Mouse (Mus musculus) MEL (cell line): Measurements from ENCODE around the gene Cntn4. TPM values are rescaled to one million over a fixed set of nuclear protein-coding genes. Genes with fewer than 3 reads are reported as not detected.

Experiments used
- DNase-seq: peaks from one replicate; pipeline ENCODE4 v3.0.0; 2011; ENCODE audit warnings: low read depth, low spot score
- H3K27ac ChIP-seq: 2 replicates; pipeline ENCODE4 v1.5.1; 2012; ENCODE audit warnings: low read depth, mild to moderate bottlenecking, control low read depth, low read length, moderate library complexity; ENCODE audit not compliant: control insufficient read depth
- H3K27me3 ChIP-seq, 2 experiments: fragments of 150-350 bp in 1 of 2; sonication (generic) in 1 of 2; 2 replicates each; pipeline ENCODE4 v1.6.1; 2012; ENCODE audit warnings: low read length in 2 of 2, mild to moderate bottlenecking in 2 of 2, improper control_type of control experiment in 1 of 2, moderate library complexity in 1 of 2; ENCODE audit not compliant: insufficient read depth in 2 of 2, control insufficient read depth in 1 of 2
- H3K36me3 ChIP-seq, 2 experiments: 2 replicates each; pipeline ENCODE4 v1.6.1; 2012 to 2014; ENCODE audit warnings: low read length in 2 of 2, improper control_type of control experiment in 1 of 2, inconsistent platforms in 1 of 2, mild to moderate bottlenecking in 1 of 2; ENCODE audit not compliant: insufficient read depth in 2 of 2, control insufficient read depth in 1 of 2
- H3K4me1 ChIP-seq, 2 experiments: fragments of 150-350 bp in 1 of 2; sonication (generic) in 1 of 2; 2 replicates each; pipeline ENCODE4 v1.6.1; 2012; ENCODE audit warnings: low read length in 2 of 2, improper control_type of control experiment in 1 of 2, mild to moderate bottlenecking in 1 of 2; ENCODE audit not compliant: insufficient read depth in 2 of 2, control insufficient read depth in 1 of 2
- H3K4me3 ChIP-seq, 2 experiments: fragments of 150-350 bp in 1 of 2; sonication (generic) in 1 of 2; 2 replicates each; pipeline ENCODE4 v1.5.1; 2012; ENCODE audit warnings: low read depth in 2 of 2, low read length in 2 of 2, mild to moderate bottlenecking in 2 of 2, moderate library complexity in 2 of 2, control low read depth in 1 of 2, improper control_type of control experiment in 1 of 2; ENCODE audit not compliant: control insufficient read depth in 1 of 2, insufficient read depth in 1 of 2
- H3K79me2 ChIP-seq: 2 replicates; pipeline ENCODE4 v1.6.1; 2012; ENCODE audit warnings: mild to moderate bottlenecking, low read length, moderate library complexity; ENCODE audit not compliant: control insufficient read depth, poor library complexity, insufficient read depth
- H3K9ac ChIP-seq: 2 replicates; pipeline ENCODE4 v1.6.1; 2012; ENCODE audit warnings: low read depth, mild to moderate bottlenecking, control low read depth, low read length, moderate library complexity; ENCODE audit not compliant: control insufficient read depth, poor library complexity, severe bottlenecking
- H3K9me3 ChIP-seq: fragments of 150-350 bp; sonication (generic); replicated peaks from 2 replicates; pipeline ENCODE4 v1.6.1; 2012; ENCODE audit warnings: mild to moderate bottlenecking, low read length, improper control_type of control experiment, moderate library complexity; ENCODE audit not compliant: insufficient read depth
- CHD1 ChIP-seq: IDR thresholded peaks from 2 replicates; pipeline ENCODE4 v1.6.1; 2012; ENCODE audit warnings: low read depth, mild to moderate bottlenecking, inconsistent platforms, low read length, improper control_type of control experiment
- CHD2 ChIP-seq: IDR thresholded peaks from 2 replicates; pipeline ENCODE4 v1.6.1; 2011; ENCODE audit warnings: low read length, improper control_type of control experiment
- CTCF ChIP-seq, 3 experiments: IDR thresholded peaks in 2 of 3; conservative IDR thresholded peaks in 1 of 3; 2 replicates each; pipeline ENCODE4 v1.5.1; 2011 to 2012; ENCODE audit warnings: low read length in 3 of 3, low read depth in 2 of 3, mild to moderate bottlenecking in 2 of 3, improper control_type of control experiment in 1 of 3, inconsistent platforms in 1 of 3, mixed read lengths in 1 of 3, moderate library complexity in 1 of 3; ENCODE audit not compliant: control insufficient read depth in 1 of 3, insufficient read depth in 1 of 3, poor library complexity in 1 of 3, severe bottlenecking in 1 of 3
- ELF1 ChIP-seq: IDR thresholded peaks from 2 replicates; pipeline ENCODE4 v1.6.1; 2014; ENCODE audit warnings: low read depth, mild to moderate bottlenecking, inconsistent platforms, low read length, improper control_type of control experiment, moderate library complexity
- EP300 ChIP-seq, 2 experiments: IDR thresholded peaks; 2 replicates each; pipeline ENCODE4 v1.6.1; 2011; ENCODE audit warnings: improper control_type of control experiment in 2 of 2, low read length in 2 of 2, low read depth in 1 of 2, mild to moderate bottlenecking in 1 of 2
- ETS1 ChIP-seq: IDR thresholded peaks from 2 replicates; pipeline ENCODE4 v1.6.1; 2012; ENCODE audit warnings: low read depth, mild to moderate bottlenecking, inconsistent platforms, low read length, improper control_type of control experiment, moderate library complexity
- GATA1 ChIP-seq: IDR thresholded peaks from 2 replicates; pipeline ENCODE4 v1.6.1; 2011; ENCODE audit warnings: low read depth, low read length, improper control_type of control experiment
- HCFC1 ChIP-seq: IDR thresholded peaks from 2 replicates; pipeline ENCODE4 v1.6.1; 2012; ENCODE audit warnings: low read depth, mild to moderate bottlenecking, inconsistent platforms, low read length, improper control_type of control experiment, moderate library complexity
- JUND ChIP-seq: IDR thresholded peaks from 2 replicates; pipeline ENCODE4 v1.6.1; 2011; ENCODE audit warnings: low read depth, mild to moderate bottlenecking, improper control_type of control experiment, low read length
- KAT2A ChIP-seq: conservative IDR thresholded peaks from 2 replicates; pipeline ENCODE4 v1.6.1; 2012; ENCODE audit warnings: low read depth, low read length, improper control_type of control experiment, inconsistent platforms
- MAFK ChIP-seq: IDR thresholded peaks from 2 replicates; pipeline ENCODE4 v1.6.1; 2011; ENCODE audit warnings: low read depth, mild to moderate bottlenecking, low read length, improper control_type of control experiment, borderline replicate concordance
- MYB ChIP-seq: IDR thresholded peaks from 2 replicates; pipeline ENCODE4 v1.6.1; 2011; ENCODE audit warnings: mild to moderate bottlenecking, low read depth, low read length, improper control_type of control experiment
- NELFE ChIP-seq: IDR thresholded peaks from 2 replicates; pipeline ENCODE4 v1.6.1; 2011; ENCODE audit warnings: low read depth, low read length, improper control_type of control experiment
- RAD21 ChIP-seq: IDR thresholded peaks from 2 replicates; pipeline ENCODE4 v1.6.1; 2011; ENCODE audit warnings: mild to moderate bottlenecking, low read depth, low read length, improper control_type of control experiment
- RCOR1 ChIP-seq: IDR thresholded peaks from 2 replicates; pipeline ENCODE4 v1.6.1; 2012; ENCODE audit warnings: low read depth, mild to moderate bottlenecking, inconsistent platforms, low read length, improper control_type of control experiment
- SMC3 ChIP-seq: IDR thresholded peaks from 2 replicates; pipeline ENCODE4 v1.6.1; 2011; ENCODE audit warnings: low read depth, low read length, improper control_type of control experiment
- TAL1 ChIP-seq: IDR thresholded peaks from 2 replicates; pipeline ENCODE4 v1.6.1; 2012; ENCODE audit warnings: mild to moderate bottlenecking, inconsistent platforms, low read length, moderate library complexity, mixed read lengths
- TBP ChIP-seq: IDR thresholded peaks from 2 replicates; pipeline ENCODE4 v1.8.0; 2011; ENCODE audit warnings: low read depth, low read length, improper control_type of control experiment
- TCF12 ChIP-seq: IDR thresholded peaks from 2 replicates; pipeline ENCODE4 v1.6.1; 2014; ENCODE audit warnings: low read depth, mild to moderate bottlenecking, inconsistent platforms, low read length, improper control_type of control experiment, moderate library complexity
- UBTF ChIP-seq: IDR thresholded peaks from 2 replicates; pipeline ENCODE4 v1.6.1; 2012; ENCODE audit warnings: low read depth, mild to moderate bottlenecking, inconsistent platforms, low read length, improper control_type of control experiment, moderate library complexity, borderline replicate concordance; ENCODE audit not compliant: insufficient read depth
- USF2 ChIP-seq, 2 experiments: IDR thresholded peaks; 2 replicates each; pipeline ENCODE4 v1.6.1; 2011 to 2012; ENCODE audit warnings: improper control_type of control experiment in 2 of 2, low read length in 2 of 2, borderline replicate concordance in 1 of 2, inconsistent platforms in 1 of 2, low read depth in 1 of 2, mild to moderate bottlenecking in 1 of 2; ENCODE audit not compliant: insufficient read depth in 1 of 2
- ZMIZ1 ChIP-seq: IDR thresholded peaks from 2 replicates; pipeline ENCODE4 v1.6.1; 2012; ENCODE audit warnings: low read depth, mild to moderate bottlenecking, inconsistent platforms, low read length, improper control_type of control experiment, moderate library complexity
- ZNF384 ChIP-seq: IDR thresholded peaks from 2 replicates; pipeline ENCODE4 v1.6.1; 2012; ENCODE audit warnings: low read depth, mild to moderate bottlenecking, inconsistent platforms, low read length, improper control_type of control experiment
- polyA plus RNA-seq, 2 experiments: library from polyadenylated mRNA; stranded (reverse) in 1 of 2; unstranded in 1 of 2; fragments of >175 nt in 1 of 2; fragments of >200 nt in 1 of 2; gene quantifications; 2 replicates each; pipeline versions ENCODE4 v1.2.1 to v1.2.4; 2012; ENCODE audit warnings: low replicate concordance in 2 of 2, low read depth in 1 of 2; ENCODE audit not compliant: insufficient read length in 2 of 2, insufficient read depth in 1 of 2, missing spikeins in 1 of 2
- total RNA-seq: library from RNA; depleted of rRNA; stranded (reverse); fragments of 300-350 nt; gene quantifications from 2 replicates; pipeline ENCODE4 v1.2.3, GENCODE M21; 2012

Cntn4 gene
- total and polyA plus RNA-seq, 3 experiments: not detected

- Histone ChIP-seq H3K9me3 (no peaks in the 10 kb centered on the region), H3K79me2 (no peaks in the 10 kb centered on the region)
- TF ChIP-seq EP300 (IDR thresholded peaks at IDR 0.05; ENCODE audit: low read depth in 1 of 2, low read length in 2 of 2) (no peak), KAT2A (no peak), CHD1 (no peak), CHD2 (no peak), TBP (no peak), ZNF384 (no peak), RCOR1 (no peak), CTCF (IDR thresholded peaks at IDR 0.05 in 2 of 3, conservative IDR thresholded peaks at IDR 0.05 in 1 of 3; ENCODE audit: control insufficient read depth in 1 of 3, insufficient read depth in 1 of 3, low read depth in 2 of 3, low read length in 3 of 3, poor library complexity in 1 of 3, severe bottlenecking in 1 of 3) (no peak), UBTF (no peak), ETS1 (no peak), ZMIZ1 (no peak), ELF1 (no peak), HCFC1 (no peak), RAD21 (no peak), NELFE (no peak), MYB (no peak), USF2 (IDR thresholded peaks at IDR 0.05; ENCODE audit: borderline replicate concordance in 1 of 2, insufficient read depth in 1 of 2, low read depth in 1 of 2, low read length in 2 of 2) (no peak), JUND (no peak)
- TF ChIP-seq, all 39 proteins: peak for 0
- no peaks in the 10 kb centered on the region for H3K4me1 ChIP-seq
- H3K27ac ChIP-seq: no peak overlapping the region
- no peak overlapping the region for H3K4me3 ChIP-seq
- no peak for DNase-seq
- no peaks in the 10 kb centered on the region for H3K27me3 ChIP-seq
- H3K9ac ChIP-seq: no peak overlapping the region
- H3K36me3 ChIP-seq: no peaks in the 10 kb centered on the region
Observed at GRCm38 (mm10) chr6:106471840-106472608, 794.6 kb downstream of the Cntn4 start.

GRCm38 (mm10) chr6:106473871-106474270 is 796.4 kb downstream of the Cntn4 start:
- no peak overlapping the region for H3K9ac ChIP-seq
- TF ChIP-seq GATA1 (no peak), TCF12 (no peak), MAFK (no peak), SMC3 (no peak), KAT2A (no peak), TAL1 (no peak), RCOR1 (no peak)
- TF ChIP-seq, all 39 proteins: peak for 0
- Histone ChIP-seq H3K27me3 (no peaks in the 10 kb centered on the region), H3K9me3 (no peaks in the 10 kb centered on the region), H3K4me1 (no peaks in the 10 kb centered on the region), H3K27ac (no peak overlapping the region), H3K79me2 (no peaks in the 10 kb centered on the region), H3K4me3 (no peak overlapping the region), H3K36me3 (no peaks in the 10 kb centered on the region)
- no peak for DNase-seq
